Mouse (Mus musculus): ENCODE measurements around the gene Madcam1. TPM values are rescaled to one million over a fixed set of nuclear protein-coding genes. Genes with fewer than 3 reads are reported as not detected.
A peak's percentile ranks its signal among the peaks of the same experiment; 100 is the strongest.

The Madcam1 gene
- 1.1 and 1.2 TPM in 2 replicates for polyA plus RNA-seq (2014; fragmentation: Nextera tagmentation; extraction: Ambion mirVana)

- Histone ChIP-seq H3K9me3 (replicated peaks; ENCODE audit: control insufficient read depth, low read length) (no peaks in the 10 kb centered on the region), H3K4me3 (ENCODE audit: low read depth, low read length) (no peak within 1 kb of the TSS), H3K4me1 (ENCODE audit: control insufficient read depth, insufficient read depth, low read length) (0 out of 2 replicates have a peak, but pooled peaks cover 3% of the 10 kb centered on the region), H3K4me2 (ENCODE audit: low read length) (no peak within 1 kb of the TSS), H3K36me3 (ENCODE audit: control insufficient read depth, insufficient read depth, low read length) (no peaks in the 10 kb centered on the region), H3K27ac (ENCODE audit: low read depth, low read length) (no peak within 1 kb of the TSS), H3K27me3 (replicated peaks; ENCODE audit: control insufficient read depth, insufficient read depth, low read length) (no peaks in the 10 kb centered on the region), H3K9ac (ENCODE audit: low read length) (no peak within 1 kb of the TSS)
- ATAC-seq: peak; percentile 14; the same call in 1 of the 2 replicates
- DNase-seq (ENCODE audit: low spot score): peak; percentile 65
- 6% methylated on average over 13 of the region's 13 CpGs for WGBS
These were observed at the start of gene Madcam1 for GRCm38 (mm10) chr10:79664131-79664665. TSS of gene Madcam1 (plus strand) at chr10:79664559.

- no peak for ATAC-seq
- no peak overlapping the region for H3K9ac ChIP-seq (ENCODE audit: low read length)
- H3K27ac ChIP-seq (ENCODE audit: low read depth, low read length): no peak overlapping the region
- H3K9me3 ChIP-seq (replicated peaks; ENCODE audit: control insufficient read depth, low read length): no peaks in the 10 kb centered on the region
- H3K27me3 ChIP-seq (replicated peaks; ENCODE audit: control insufficient read depth, insufficient read depth, low read length): peaks cover 27% of the 10 kb centered on the region
- no peak overlapping the region for H3K4me3 ChIP-seq (ENCODE audit: low read depth, low read length)
- H3K4me2 ChIP-seq (ENCODE audit: low read length): no peak overlapping the region
- H3K36me3 ChIP-seq (ENCODE audit: control insufficient read depth, insufficient read depth, low read length): no peaks in the 10 kb centered on the region
- peaks cover 20% of the 10 kb centered on the region for H3K4me1 ChIP-seq (ENCODE audit: control insufficient read depth, insufficient read depth, low read length)
- 11% methylated on average over 8 of the region's 8 CpGs for WGBS
- peak; percentile 78 for DNase-seq (ENCODE audit: low spot score)
These were observed 48.5 kb upstream of the Madcam1 start for GRCm38 (mm10) chr10:79615860-79616259.

- H3K4me2 ChIP-seq (ENCODE audit: low read length): no peak overlapping the region
- ATAC-seq (no peak), DNase-seq (ENCODE audit: low spot score) (no peak)
- no peak overlapping the region for H3K4me3 ChIP-seq (ENCODE audit: low read depth, low read length)
- H3K36me3 ChIP-seq (ENCODE audit: control insufficient read depth, insufficient read depth, low read length): no peaks in the 10 kb centered on the region
- WGBS: 88% methylated on average over 5 of the region's 5 CpGs
- no peaks in the 10 kb centered on the region for H3K9me3 ChIP-seq (replicated peaks; ENCODE audit: control insufficient read depth, low read length)
- peaks cover 20% of the 10 kb centered on the region for H3K4me1 ChIP-seq (ENCODE audit: control insufficient read depth, insufficient read depth, low read length)
- no peak overlapping the region for H3K9ac ChIP-seq (ENCODE audit: low read length)
- no peak overlapping the region for H3K27ac ChIP-seq (ENCODE audit: low read depth, low read length)
- peaks cover 22% of the 10 kb centered on the region for H3K27me3 ChIP-seq (replicated peaks; ENCODE audit: control insufficient read depth, insufficient read depth, low read length)
These were observed 48.0 kb upstream of the Madcam1 start for GRCm38 (mm10) chr10:79616376-79616775.

- H3K4me3 ChIP-seq (ENCODE audit: low read depth, low read length): no peak overlapping the region
- 71% methylated on average over 12 of the region's 12 CpGs for WGBS
- ATAC-seq: no peak
- H3K9me3 ChIP-seq (replicated peaks; ENCODE audit: control insufficient read depth, low read length): no peaks in the 10 kb centered on the region
- 0 out of 2 replicates have a peak, but pooled peaks cover 2% of the 10 kb centered on the region for H3K4me1 ChIP-seq (ENCODE audit: control insufficient read depth, insufficient read depth, low read length)
- 0 out of 2 replicates have a peak, but pooled peaks cover 5% of the 10 kb centered on the region for H3K36me3 ChIP-seq (ENCODE audit: control insufficient read depth, insufficient read depth, low read length)
- no peak overlapping the region for H3K27ac ChIP-seq (ENCODE audit: low read depth, low read length)
- DNase-seq (ENCODE audit: low spot score): no peak
- H3K9ac ChIP-seq (ENCODE audit: low read length): no peak overlapping the region
- no peak overlapping the region for H3K4me2 ChIP-seq (ENCODE audit: low read length)
- H3K27me3 ChIP-seq (replicated peaks; ENCODE audit: control insufficient read depth, insufficient read depth, low read length): no peaks in the 10 kb centered on the region
These were observed 40.4 kb upstream of the Madcam1 start for GRCm38 (mm10) chr10:79623950-79624349.

GRCm38 (mm10) chr10:79625398-79625797 lies 39.0 kb upstream of the Madcam1 start:
- Histone ChIP-seq H3K4me2 (ENCODE audit: low read length) (no peak overlapping the region), H3K4me1 (ENCODE audit: control insufficient read depth, insufficient read depth, low read length) (0 out of 2 replicates have a peak, but pooled peaks cover 4% of the 10 kb centered on the region), H3K4me3 (ENCODE audit: low read depth, low read length) (no peak overlapping the region), H3K9me3 (replicated peaks; ENCODE audit: control insufficient read depth, low read length) (no peaks in the 10 kb centered on the region), H3K9ac (ENCODE audit: low read length) (no peak overlapping the region), H3K36me3 (ENCODE audit: control insufficient read depth, insufficient read depth, low read length) (0 out of 2 replicates have a peak, but pooled peaks cover 5% of the 10 kb centered on the region), H3K27me3 (replicated peaks; ENCODE audit: control insufficient read depth, insufficient read depth, low read length) (no peaks in the 10 kb centered on the region), H3K27ac (ENCODE audit: low read depth, low read length) (no peak overlapping the region)
- 84% methylated on average over 9 of the region's 9 CpGs for WGBS
- DNase-seq (ENCODE audit: low spot score) (no peak), ATAC-seq (no peak)

GRCm38 (mm10) chr10:79626156-79626555 lies 38.2 kb upstream of the Madcam1 start:
- Histone ChIP-seq H3K9me3 (replicated peaks; ENCODE audit: control insufficient read depth, low read length) (no peaks in the 10 kb centered on the region), H3K9ac (ENCODE audit: low read length) (no peak overlapping the region)
- 89% methylated on average over 10 of the region's 10 CpGs for WGBS

GRCm38 (mm10) chr10:79628377-79628776 lies 36.0 kb upstream of the Madcam1 start:
- H3K4me1 ChIP-seq (ENCODE audit: control insufficient read depth, insufficient read depth, low read length): 0 out of 2 replicates have a peak, but pooled peaks cover 4% of the 10 kb centered on the region
- H3K9ac ChIP-seq (ENCODE audit: low read length): no peak overlapping the region
- H3K27me3 ChIP-seq (replicated peaks; ENCODE audit: control insufficient read depth, insufficient read depth, low read length): no peaks in the 10 kb centered on the region
- no peak overlapping the region for H3K4me2 ChIP-seq (ENCODE audit: low read length)
- 0 out of 2 replicates have a peak, but pooled peaks cover 5% of the 10 kb centered on the region for H3K36me3 ChIP-seq (ENCODE audit: control insufficient read depth, insufficient read depth, low read length)
- 61% methylated on average over 5 of the region's 5 CpGs for WGBS
- DNase-seq (ENCODE audit: low spot score): peak; percentile 75
- no peak overlapping the region for H3K4me3 ChIP-seq (ENCODE audit: low read depth, low read length)
- no peaks in the 10 kb centered on the region for H3K9me3 ChIP-seq (replicated peaks; ENCODE audit: control insufficient read depth, low read length)
- ATAC-seq: peak; percentile 68; the same call in 1 of the 2 replicates
- no peak overlapping the region for H3K27ac ChIP-seq (ENCODE audit: low read depth, low read length)

More at GRCm38 (mm10) chr10:79626156-79626555, 38.2 kb upstream of the Madcam1 start:
- Histone ChIP-seq H3K27me3 (replicated peaks; ENCODE audit: control insufficient read depth, insufficient read depth, low read length) (no peaks in the 10 kb centered on the region), H3K4me2 (ENCODE audit: low read length) (no peak overlapping the region), H3K36me3 (ENCODE audit: control insufficient read depth, insufficient read depth, low read length) (0 out of 2 replicates have a peak, but pooled peaks cover 5% of the 10 kb centered on the region), H3K27ac (ENCODE audit: low read depth, low read length) (no peak overlapping the region), H3K4me1 (ENCODE audit: control insufficient read depth, insufficient read depth, low read length) (0 out of 2 replicates have a peak, but pooled peaks cover 4% of the 10 kb centered on the region), H3K4me3 (ENCODE audit: low read depth, low read length) (no peak overlapping the region)
- DNase-seq (ENCODE audit: low spot score) (no peak), ATAC-seq (no peak)

- ATAC-seq (peak; percentile 47), DNase-seq (ENCODE audit: low spot score) (peak; percentile 69)
- Histone ChIP-seq H3K27me3 (replicated peaks; ENCODE audit: control insufficient read depth, insufficient read depth, low read length) (no peaks in the 10 kb centered on the region), H3K27ac (ENCODE audit: low read depth, low read length) (peak overlapping the region; percentile 14; the same call in 1 of the 2 replicates), H3K36me3 (ENCODE audit: control insufficient read depth, insufficient read depth, low read length) (0 out of 2 replicates have a peak, but pooled peaks cover 4% of the 10 kb centered on the region), H3K9me3 (replicated peaks; ENCODE audit: control insufficient read depth, low read length) (no peaks in the 10 kb centered on the region), H3K4me1 (ENCODE audit: control insufficient read depth, insufficient read depth, low read length) (peaks cover 5% of the 10 kb centered on the region; the same call in 1 of the 2 replicates), H3K9ac (ENCODE audit: low read length) (no peak overlapping the region), H3K4me2 (ENCODE audit: low read length) (no peak overlapping the region), H3K4me3 (ENCODE audit: low read depth, low read length) (no peak overlapping the region)
- 58% methylated on average over 4 of the region's 4 CpGs for WGBS
These were observed 32.9 kb upstream of the Madcam1 start for GRCm38 (mm10) chr10:79631432-79631831.

Data from forebrain, embryonic 14.5 days (tissue).